ENCODE assay signal across 16 mouse cellular contexts in genomic region chr3:108879129-108879528, GRCm38 (mm10). TPM values are rescaled to one million over a fixed set of nuclear protein-coding genes. Genes with fewer than 3 reads are reported as not detected.
A peak's percentile ranks its signal among the peaks of the same experiment; 100 is the strongest.
DNase-seq lines count a peak whose midpoint lies in the region; ATAC-seq and TF ChIP-seq lines count a peak whose summit lies in the region.
"Had no signal": no experiment of that assay in that cellular context is flagged by ENCODE, and none has a peak within 500 bp of the region (broad histone marks: within the 10 kb centered on the region; RNA-seq: fewer than 3 reads in every experiment).

No protein-coding gene starts in this region.

- H3K9ac ChIP-seq in hindbrain, embryonic 12.5 days: no peak overlapping the region
- H3K9ac ChIP-seq in hindbrain, embryonic 16.5 days (ENCODE audit: low read depth, low read length): no peak overlapping the region
- no peak overlapping the region for H3K9ac ChIP-seq in midbrain, embryonic 11.5 days (ENCODE audit: low read length)
- no peak overlapping the region for H3K9ac ChIP-seq in midbrain, postnatal 0 days (replicated peaks; ENCODE audit: low read length, poor library complexity, severe bottlenecking)
- H3K9ac ChIP-seq: embryonic facial prominence, embryonic 12.5 days; neural tube, embryonic 12.5 days had no signal

- no peaks in the 10 kb centered on the region for H3K36me3 ChIP-seq in hindbrain, embryonic 12.5 days
- H3K36me3 ChIP-seq in hindbrain, embryonic 16.5 days (ENCODE audit: control insufficient read depth, insufficient read depth, low read length): no peaks in the 10 kb centered on the region
- H3K36me3 ChIP-seq in midbrain, embryonic 11.5 days (ENCODE audit: control insufficient read depth, insufficient read depth, low read length): no peaks in the 10 kb centered on the region
- H3K36me3 ChIP-seq in midbrain, embryonic 10.5 days: no peaks in the 10 kb centered on the region
- H3K36me3 ChIP-seq in midbrain, postnatal 0 days (ENCODE audit: insufficient read depth, low read length): no peaks in the 10 kb centered on the region
- H3K36me3 ChIP-seq: embryonic facial prominence, embryonic 12.5 days; neural tube, embryonic 12.5 days had no signal

- 61% methylated on average over 2 of the region's 2 CpGs for WGBS in hindbrain, embryonic 12.5 days
- WGBS in hindbrain, embryonic 16.5 days: 44% methylated on average over 2 of the region's 2 CpGs
- 85% methylated on average over 2 of the region's 2 CpGs for WGBS in midbrain, embryonic 11.5 days
- 82% methylated on average over 2 of the region's 2 CpGs for WGBS in midbrain, embryonic 10.5 days
- WGBS in midbrain, postnatal 0 days: 46% methylated on average over 2 of the region's 2 CpGs

- no peak for TF ChIP-seq CTCF in midbrain, postnatal 0 days (IDR thresholded peaks at IDR 0.05)

- no peaks in the 10 kb centered on the region for H3K9me3 ChIP-seq in hindbrain, embryonic 12.5 days (replicated peaks)
- H3K9me3 ChIP-seq in hindbrain, embryonic 16.5 days (ENCODE audit: control insufficient read depth, low read length): no peaks in the 10 kb centered on the region
- H3K9me3 ChIP-seq in midbrain, embryonic 11.5 days (ENCODE audit: control insufficient read depth, low read length): no peaks in the 10 kb centered on the region
- H3K9me3 ChIP-seq in midbrain, embryonic 10.5 days (replicated peaks): no peaks in the 10 kb centered on the region
- H3K9me3 ChIP-seq in midbrain, postnatal 0 days (ENCODE audit: low read length): no peaks in the 10 kb centered on the region
- H3K9me3 ChIP-seq: embryonic facial prominence, embryonic 12.5 days; neural tube, embryonic 12.5 days had no signal

- peak; percentile 36 to 39 for DNase-seq in cerebellum, postnatal 10 days
- DNase-seq in cerebellum, adult 9-11 months: no peak
- peak; percentile 69 for DNase-seq in midbrain, embryonic 11.5 days (ENCODE audit: low spot score, missing footprints)
- no peak for DNase-seq in midbrain, embryonic 10.5 days (ENCODE audit: low spot score)
- DNase-seq in midbrain, postnatal 0 days (ENCODE audit: low spot score): peak; percentile 20
- no peak for DNase-seq in layer of hippocampus, postnatal 14 days (ENCODE audit: low spot score in 2 of 2)
- DNase-seq: cerebellum, adult 11-12 months; heart, postnatal 36 days; kidney, adult 11 months; kidney, postnatal 10 days had no signal

- H3K4me2 ChIP-seq in hindbrain, embryonic 12.5 days (replicated peaks): no peak overlapping the region
- H3K4me2 ChIP-seq in hindbrain, embryonic 16.5 days (ENCODE audit: low read length): no peak overlapping the region
- H3K4me2 ChIP-seq in midbrain, embryonic 11.5 days: no peak overlapping the region
- no peak overlapping the region for H3K4me2 ChIP-seq in midbrain, postnatal 0 days (ENCODE audit: low read depth, low read length, poor library complexity, severe bottlenecking)
- H3K4me2 ChIP-seq: embryonic facial prominence, embryonic 12.5 days; neural tube, embryonic 12.5 days had no signal

- H3K27me3 ChIP-seq in hindbrain, embryonic 12.5 days: no peaks in the 10 kb centered on the region
- H3K27me3 ChIP-seq in hindbrain, embryonic 16.5 days (replicated peaks; ENCODE audit: control insufficient read depth, insufficient read depth, low read length): no peaks in the 10 kb centered on the region
- no peaks in the 10 kb centered on the region for H3K27me3 ChIP-seq in midbrain, embryonic 11.5 days (ENCODE audit: control insufficient read depth, insufficient read depth, low read length)
- H3K27me3 ChIP-seq in midbrain, embryonic 10.5 days (ENCODE audit: low read depth, poor library complexity, severe bottlenecking): no peaks in the 10 kb centered on the region
- H3K27me3 ChIP-seq in midbrain, postnatal 0 days (ENCODE audit: insufficient read depth, low read length): no peaks in the 10 kb centered on the region
- H3K27me3 ChIP-seq: CH12.LX; embryonic facial prominence, embryonic 12.5 days; neural tube, embryonic 12.5 days had no signal

- H3K27ac ChIP-seq in hindbrain, embryonic 12.5 days: no peak overlapping the region
- no peak overlapping the region for H3K27ac ChIP-seq in hindbrain, embryonic 16.5 days (ENCODE audit: low read depth, low read length)
- H3K27ac ChIP-seq in midbrain, embryonic 11.5 days (ENCODE audit: low read depth, low read length): no peak overlapping the region
- H3K27ac ChIP-seq in midbrain, embryonic 10.5 days (replicated peaks): no peak overlapping the region
- no peak overlapping the region for H3K27ac ChIP-seq in midbrain, postnatal 0 days (ENCODE audit: low read depth, low read length)
- H3K27ac ChIP-seq: embryonic facial prominence, embryonic 12.5 days; neural tube, embryonic 12.5 days had no signal

- H3K4me3 ChIP-seq in hindbrain, embryonic 12.5 days: no peak overlapping the region
- no peak overlapping the region for H3K4me3 ChIP-seq in hindbrain, embryonic 16.5 days (ENCODE audit: low read length)
- no peak overlapping the region for H3K4me3 ChIP-seq in midbrain, embryonic 11.5 days (ENCODE audit: low read depth, low read length)
- H3K4me3 ChIP-seq in midbrain, embryonic 10.5 days: no peak overlapping the region
- no peak overlapping the region for H3K4me3 ChIP-seq in midbrain, postnatal 0 days (ENCODE audit: low read depth, low read length)
- H3K4me3 ChIP-seq: embryonic facial prominence, embryonic 12.5 days; neural tube, embryonic 12.5 days had no signal

- peak; percentile 22; the same call in 1 of the 2 replicates for ATAC-seq in hindbrain, embryonic 12.5 days (ENCODE audit: low FRiP score)
- no peak for ATAC-seq in hindbrain, embryonic 16.5 days
- ATAC-seq in midbrain, embryonic 11.5 days (ENCODE audit: low FRiP score): no peak
- ATAC-seq in midbrain, postnatal 0 days (ENCODE audit: low FRiP score): no peak

- H3K4me1 ChIP-seq in hindbrain, embryonic 12.5 days: peaks cover 19% of the 10 kb centered on the region
- H3K4me1 ChIP-seq in hindbrain, embryonic 16.5 days (ENCODE audit: control insufficient read depth, insufficient read depth, low read depth, low read length): 0 out of 2 replicates have a peak, but pooled peaks cover 2% of the 10 kb centered on the region
- H3K4me1 ChIP-seq in midbrain, embryonic 11.5 days (ENCODE audit: control insufficient read depth, insufficient read depth, low read length): no peaks in the 10 kb centered on the region; the same call in 1 of the 2 replicates
- peaks cover 21% of the 10 kb centered on the region for H3K4me1 ChIP-seq in midbrain, embryonic 10.5 days
- no peaks in the 10 kb centered on the region for H3K4me1 ChIP-seq in midbrain, postnatal 0 days (ENCODE audit: insufficient read depth, low read length)

RNA-seq across cellular contexts. Expression of gene Fndc7, which starts 10.7 kb away (rescaled TPM):
- 0.12 and 0.22 TPM in 2 replicates for polyA plus RNA-seq in hindbrain, embryonic 12.5 days (2016; fragmentation: Nextera tagmentation; extraction: Ambion mirVana)
- 0.05 and 0.06 TPM in 2 replicates for polyA plus RNA-seq in hindbrain, embryonic 16.5 days (2015; fragmentation: Nextera tagmentation; extraction: Ambion mirVana)
- polyA plus RNA-seq in midbrain, embryonic 11.5 days (2014; fragmentation: Nextera tagmentation; extraction: Ambion mirVana): 0.11 TPM in 1 of 2 replicates, not detected in the other
- 0.06 TPM in 1 of 2 replicates, not detected in the other for polyA plus RNA-seq in midbrain, embryonic 10.5 days (2016; fragmentation: Nextera tagmentation; extraction: Ambion mirVana)
- not detected in 2 replicates for total RNA-seq in midbrain, postnatal 0 days (2014; rRNA removed)
- 0.09 TPM in 1 of 2 replicates, not detected in the other for polyA plus RNA-seq in midbrain, postnatal 0 days (2015; fragmentation: Nextera tagmentation; extraction: Ambion mirVana)
- total RNA-seq in layer of hippocampus, postnatal 14 days (2021): under 1 TPM in 1 of 2 experiments, not detected in 1; 0.12 TPM
- total RNA-seq: megakaryocyte-erythroid progenitor cell, adult 5-6 weeks had no signal

RNA-seq across cellular contexts. Expression of gene Prpf38b, which starts 32.4 kb away (rescaled TPM):
- polyA plus RNA-seq in hindbrain, embryonic 12.5 days (2016; fragmentation: Nextera tagmentation; extraction: Ambion mirVana): 87.6 and 103 TPM in 2 replicates
- polyA plus RNA-seq in hindbrain, embryonic 16.5 days (2015; fragmentation: Nextera tagmentation; extraction: Ambion mirVana): 48.9 and 50.6 TPM in 2 replicates
- 61.1 and 74.3 TPM in 2 replicates for polyA plus RNA-seq in midbrain, embryonic 11.5 days (2014; fragmentation: Nextera tagmentation; extraction: Ambion mirVana)
- polyA plus RNA-seq in midbrain, embryonic 10.5 days (2016; fragmentation: Nextera tagmentation; extraction: Ambion mirVana): 67.2 and 68.3 TPM in 2 replicates
- total RNA-seq in midbrain, postnatal 0 days (2014; rRNA removed): 33.5 and 36.9 TPM in 2 replicates
- 32.5 and 42.2 TPM in 2 replicates for polyA plus RNA-seq in midbrain, postnatal 0 days (2015; fragmentation: Nextera tagmentation; extraction: Ambion mirVana)
- 10 to 100 TPM; 46.4 to 52.6 TPM for total RNA-seq in layer of hippocampus, postnatal 14 days (2021)

RNA-seq across cellular contexts. Expression of gene Stxbp3, which starts 38.8 kb away (rescaled TPM):
- polyA plus RNA-seq in hindbrain, embryonic 12.5 days (2016; fragmentation: Nextera tagmentation; extraction: Ambion mirVana): 23.2 and 25.1 TPM in 2 replicates
- 16.7 and 17.3 TPM in 2 replicates for polyA plus RNA-seq in hindbrain, embryonic 16.5 days (2015; fragmentation: Nextera tagmentation; extraction: Ambion mirVana)
- polyA plus RNA-seq in midbrain, embryonic 11.5 days (2014; fragmentation: Nextera tagmentation; extraction: Ambion mirVana): 23.7 and 25.7 TPM in 2 replicates
- 24.1 and 26.7 TPM in 2 replicates for polyA plus RNA-seq in midbrain, embryonic 10.5 days (2016; fragmentation: Nextera tagmentation; extraction: Ambion mirVana)
- total RNA-seq in midbrain, postnatal 0 days (2014; rRNA removed): 8.8 and 12.3 TPM in 2 replicates
- 10.7 and 11.7 TPM in 2 replicates for polyA plus RNA-seq in midbrain, postnatal 0 days (2015; fragmentation: Nextera tagmentation; extraction: Ambion mirVana)
- total RNA-seq in layer of hippocampus, postnatal 14 days (2021): 10 to 100 TPM; 26.7 to 33.5 TPM

Comparison
In these comparisons a context has a peak if more than half of its experiments do, and no peak if none do; other contexts are left out.
1. DNase-seq: peak in cerebellum, postnatal 10 days (2 of 2), midbrain, embryonic 11.5 days (single experiment) and midbrain, postnatal 0 days (single experiment); none in cerebellum, adult 9-11 months (single experiment), midbrain, embryonic 10.5 days (single experiment) and layer of hippocampus, postnatal 14 days (0 of 2).